22 mouse cellular contexts compared by ENCODE assay signal in genomic region chr13:30932972-30933371, GRCm38 (mm10). TPM values are rescaled to one million over a fixed set of nuclear protein-coding genes. Genes with fewer than 3 reads are reported as not detected.
DNase-seq lines count a peak whose midpoint lies in the region; ATAC-seq and TF ChIP-seq lines count a peak whose summit lies in the region.
"Had no signal": no experiment of that assay in that cellular context is flagged by ENCODE, and none has a peak within 500 bp of the region (broad histone marks: within the 10 kb centered on the region; RNA-seq: fewer than 3 reads in every experiment).

No protein-coding gene starts in this region.

- no peak overlapping the region for H3K4me2 ChIP-seq in liver, embryonic 13.5 days
- H3K4me2 ChIP-seq: forebrain, embryonic 12.5 days; neural tube, embryonic 15.5 days had no signal

- DNase-seq in liver, embryonic 13.5 days, result no peak
- no peak for DNase-seq in liver
- DNase-seq in CD4-positive, CD25-positive, alpha-beta regulatory T cell, adult 2 months (ENCODE audit: low read depth, low spot score), result peak; percentile 79
- DNase-seq in retina, postnatal 1 day, result no peak
- DNase-seq in frontal cortex, postnatal 10 days (ENCODE audit: low spot score in 2 of 2), result no peak
- DNase-seq: cerebellum, adult 11-12 months; cerebellum, postnatal 36 days; kidney, adult 8-10 months; kidney, postnatal 4 days; liver, postnatal 0 days; thymus, postnatal 4 days had no signal

- no peak overlapping the region for H3K9ac ChIP-seq in liver, embryonic 13.5 days
- H3K9ac ChIP-seq: forebrain, embryonic 12.5 days; liver, postnatal 0 days; neural tube, embryonic 15.5 days had no signal

- H3K4me1 ChIP-seq in liver, embryonic 13.5 days (replicated peaks), result peaks cover 43% of the 10 kb centered on the region
- no peaks in the 10 kb centered on the region; the same call in 1 of the 2 replicates for H3K4me1 ChIP-seq in small intestine, adult 2 months (ENCODE audit: control insufficient read depth, insufficient read depth, insufficient read length, low read length)
- H3K4me1 ChIP-seq: forebrain, embryonic 12.5 days; neural tube, embryonic 15.5 days had no signal

- no peak for ATAC-seq in liver, embryonic 13.5 days (ENCODE audit: low read depth)
- ATAC-seq in erythroid progenitor cell, adult 5-6 weeks (replicated peaks; ENCODE audit: low FRiP score, poor library complexity, severe bottlenecking), result 0 out of 2 replicates have a peak, but pooled peaks have one; percentile 13
- ATAC-seq: hindbrain, embryonic 16.5 days; liver, postnatal 0 days; Patski had no signal

- no peaks in the 10 kb centered on the region for H3K9me3 ChIP-seq in liver, embryonic 13.5 days (replicated peaks)
- H3K9me3 ChIP-seq: forebrain, embryonic 12.5 days; neural tube, embryonic 15.5 days had no signal

- peaks cover 11% of the 10 kb centered on the region for H3K36me3 ChIP-seq in liver, embryonic 13.5 days
- H3K36me3 ChIP-seq in small intestine, adult 2 months (ENCODE audit: control insufficient read depth, insufficient read depth, low read length), result peaks cover 11% of the 10 kb centered on the region
- H3K36me3 ChIP-seq: neural tube, embryonic 15.5 days had no signal

- H3K27ac ChIP-seq in liver, embryonic 13.5 days, result 0 out of 2 replicates have a peak overlapping the region, but pooled peaks have one; percentile 29
- H3K27ac ChIP-seq in small intestine, adult 2 months (ENCODE audit: insufficient read depth, low read depth, low read length), result peak overlapping the region; percentile 39
- H3K27ac ChIP-seq: forebrain, embryonic 12.5 days; neural tube, embryonic 15.5 days had no signal

- no peak for TF ChIP-seq CTCF in small intestine, adult 2 months (IDR thresholded peaks at IDR 0.05; ENCODE audit: extremely low read depth, insufficient read length, insufficient replicate concordance, low read depth, low read length)

- 82% methylated on average over 6 of the region's 6 CpGs for WGBS in liver, embryonic 13.5 days (ENCODE audit: insufficient replicate concordance)
- 41% methylated on average over 6 of the region's 6 CpGs for WGBS in small intestine, adult 2 months

- no peak for TF ChIP-seq POLR2A in small intestine, adult 2 months (IDR thresholded peaks at IDR 0.05; ENCODE audit: low read depth, low read length)

- H3K4me3 ChIP-seq in liver, embryonic 13.5 days (replicated peaks), result no peak overlapping the region
- no peak overlapping the region for H3K4me3 ChIP-seq in small intestine, adult 2 months (ENCODE audit: low read depth, low read length)
- H3K4me3 ChIP-seq: forebrain, embryonic 12.5 days; neural tube, embryonic 15.5 days had no signal

- H3K27me3 ChIP-seq in liver, embryonic 13.5 days, result no peaks in the 10 kb centered on the region
- H3K27me3 ChIP-seq in small intestine, adult 2 months (ENCODE audit: control insufficient read depth, insufficient read depth, low read length), result no peaks in the 10 kb centered on the region
- H3K27me3 ChIP-seq: forebrain, embryonic 12.5 days; neural tube, embryonic 15.5 days; Patski had no signal

RNA-seq across cellular contexts. Expression of gene Hus1b, which starts 14.6 kb away (rescaled TPM):
- polyA plus RNA-seq in liver, embryonic 13.5 days (2015; fragmentation: Nextera tagmentation; extraction: Ambion mirVana), result not detected in 2 replicates
- 3.2 and 5.0 TPM in 2 replicates for total RNA-seq in erythroid progenitor cell, adult 5-6 weeks (2015; ENCODE audit: low replicate concordance)
- 2.8 TPM in 1 of 2 replicates, not detected in the other for total RNA-seq in erythroid progenitor cell, adult 5-6 weeks (2017; ENCODE audit: low replicate concordance)
- 0.10 TPM in 1 of 2 replicates, not detected in the other for polyA plus RNA-seq in small intestine, adult 2 months (2012; rRNA removed)
- total RNA-seq: heart, postnatal 25 days had no signal
- polyA plus RNA-seq: embryonic facial prominence, embryonic 14.5 days; forebrain, embryonic 12.5 days; hindbrain, embryonic 16.5 days; limb, embryonic 11.5 days; liver, postnatal 0 days; neural tube, embryonic 15.5 days; Patski had no signal

RNA-seq across cellular contexts. Expression of gene Exoc2, which starts 40.9 kb away (rescaled TPM):
- polyA plus RNA-seq in liver, embryonic 13.5 days (2015; fragmentation: Nextera tagmentation; extraction: Ambion mirVana), result 13.5 and 17.8 TPM in 2 replicates
- 46.9 and 72.9 TPM in 2 replicates for total RNA-seq in erythroid progenitor cell, adult 5-6 weeks (2015; ENCODE audit: low replicate concordance)
- total RNA-seq in erythroid progenitor cell, adult 5-6 weeks (2017; ENCODE audit: low replicate concordance), result 29.1 and 57.1 TPM in 2 replicates
- polyA plus RNA-seq in small intestine, adult 2 months (2012; rRNA removed), result 2.1 and 3.6 TPM in 2 replicates

RNA-seq across cellular contexts. Expression of gene Gm5447, which starts 41.0 kb away (rescaled TPM):
- not detected in 2 replicates for polyA plus RNA-seq in liver, embryonic 13.5 days (2015; fragmentation: Nextera tagmentation; extraction: Ambion mirVana)
- total RNA-seq in erythroid progenitor cell, adult 5-6 weeks (2015; ENCODE audit: low replicate concordance), result not detected in 2 replicates
- total RNA-seq in erythroid progenitor cell, adult 5-6 weeks (2017; ENCODE audit: low replicate concordance), result not detected in 2 replicates
- 0.06 TPM in 1 of 2 replicates, not detected in the other for polyA plus RNA-seq in small intestine, adult 2 months (2012; rRNA removed)
- total RNA-seq: adrenal gland, adult 18-20 months; heart, postnatal 25 days; megakaryocyte-erythroid progenitor cell, adult 5-6 weeks had no signal
- polyA plus RNA-seq: limb, embryonic 11.5 days; liver, postnatal 0 days; neural tube, embryonic 15.5 days had no signal
